Mouse (Mus musculus) forebrain, embryonic 13.5 days (tissue): Measurements from ENCODE around the gene Ifitm10. TPM values are rescaled to one million over a fixed set of nuclear protein-coding genes. Genes with fewer than 3 reads are reported as not detected.

Source experiments
- ATAC-seq: fragments of 200-750 bp; cut with Nextera tagmentation; 2 replicates; pipeline ENCODE4 v1.8.0; 2017
- H3K27ac ChIP-seq: fragments of 300-500 bp; sonication (generic); 2 replicates; pipeline ENCODE4 v1.5.1; 2015; ENCODE audit warnings: inconsistent platforms, mild to moderate bottlenecking, moderate library complexity
- H3K27me3 ChIP-seq: fragments of 300-500 bp; sonication (generic); 2 replicates; pipeline ENCODE4 v1.6.1; 2015; ENCODE audit warnings: mild to moderate bottlenecking, inconsistent platforms
- H3K36me3 ChIP-seq: fragments of 300-500 bp; sonication (generic); 2 replicates; pipeline ENCODE4 v1.6.1; 2015; ENCODE audit warnings: mild to moderate bottlenecking, inconsistent platforms; ENCODE audit not compliant: poor library complexity, severe bottlenecking
- H3K4me1 ChIP-seq: fragments of 300-500 bp; sonication (generic); 2 replicates; pipeline ENCODE4 v1.6.1; 2015; ENCODE audit warnings: inconsistent platforms
- H3K4me2 ChIP-seq: fragments of 300-500 bp; sonication (generic); 2 replicates; pipeline ENCODE4 v1.6.1; 2015; ENCODE audit warnings: inconsistent platforms, mild to moderate bottlenecking, moderate library complexity
- H3K4me3 ChIP-seq: fragments of 300-500 bp; sonication (generic); 2 replicates; pipeline ENCODE4 v1.5.1; 2015; ENCODE audit warnings: mild to moderate bottlenecking, inconsistent platforms
- H3K9ac ChIP-seq: fragments of 300-500 bp; sonication (generic); 2 replicates; pipeline ENCODE4 v1.6.1; 2015; ENCODE audit warnings: mild to moderate bottlenecking, inconsistent platforms
- H3K9me3 ChIP-seq: fragments of 300-500 bp; sonication (generic); replicated peaks from 2 replicates; pipeline ENCODE4 v1.6.1; 2016; ENCODE audit warnings: inconsistent platforms
- WGBS: fragments of 180-500 bp; shearing (Covaris S2); methylation state at CpG from one replicate; pipeline ENCODE4 v1.1.7; 2015; 5-methylcytosine and 5-hydroxymethylcytosine counted together
- polyA plus RNA-seq: library from polyadenylated mRNA; unstranded; fragments of >200 nt; fragmentation: Nextera tagmentation; extraction: Ambion mirVana; gene quantifications from 2 replicates; pipeline ENCODE4 v1.2.1, GENCODE M21; 2015

Gene Ifitm10
- polyA plus RNA-seq, 1 experiment from 2014 or later, result 0.96 TPM

- no peak overlapping the region for H3K27ac ChIP-seq
- 3% methylated on average over 7 of the region's 7 CpGs for WGBS
- no peaks in the 10 kb centered on the region for H3K9me3 ChIP-seq
- no peak overlapping the region for H3K9ac ChIP-seq
- no peak overlapping the region for H3K4me2 ChIP-seq
- peaks cover 10% of the 10 kb centered on the region for H3K4me1 ChIP-seq
- no peak overlapping the region for H3K4me3 ChIP-seq
- ATAC-seq, result no peak
- no peaks in the 10 kb centered on the region for H3K36me3 ChIP-seq
- H3K27me3 ChIP-seq, result no peaks in the 10 kb centered on the region
Measured at GRCm38 (mm10) chr7:142400750-142401142, 27.2 kb upstream of the Ifitm10 start.

GRCm38 (mm10) chr7:142400112-142400749 is 26.7 kb upstream of the Ifitm10 start:
- 46% methylated on average over 7 of the region's 7 CpGs for WGBS
- Histone ChIP-seq H3K4me3 (no peak overlapping the region), H3K4me2 (no peak overlapping the region), H3K27ac (no peak overlapping the region), H3K9ac (no peak overlapping the region), H3K9me3 (no peaks in the 10 kb centered on the region), H3K4me1 (peaks cover 10% of the 10 kb centered on the region), H3K36me3 (no peaks in the 10 kb centered on the region), H3K27me3 (no peaks in the 10 kb centered on the region)
- no peak for ATAC-seq

DNA sequence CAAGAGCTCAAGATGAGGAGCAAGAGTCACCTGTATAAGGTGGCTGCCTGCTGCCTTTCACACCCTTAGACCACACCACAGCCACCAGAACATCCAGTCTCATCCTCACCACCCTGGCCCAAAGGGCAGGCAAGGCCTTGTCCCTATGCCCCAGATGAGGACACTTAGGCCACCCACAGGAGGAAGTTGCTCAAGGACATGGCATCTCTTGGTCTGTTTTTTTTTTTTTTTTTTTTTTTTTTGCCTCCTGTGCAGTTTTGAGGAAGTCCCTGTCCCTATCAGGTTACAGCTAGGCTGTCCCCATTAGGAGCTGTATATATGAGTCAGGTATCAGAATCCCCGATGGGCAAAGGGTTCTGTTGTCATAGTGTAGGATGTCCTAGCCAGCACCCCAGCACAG is 25.7 kb upstream of the Ifitm10 start:
- ATAC-seq, result no peak
- peaks cover 10% of the 10 kb centered on the region for H3K4me1 ChIP-seq
- H3K4me2 ChIP-seq, result no peak overlapping the region
- no peaks in the 10 kb centered on the region for H3K9me3 ChIP-seq
- no peak overlapping the region for H3K9ac ChIP-seq
- WGBS, result 92% methylated on average over 1 of the region's 1 CpGs
- H3K4me3 ChIP-seq, result no peak overlapping the region
- H3K27ac ChIP-seq, result no peak overlapping the region
- no peaks in the 10 kb centered on the region for H3K27me3 ChIP-seq
- H3K36me3 ChIP-seq, result no peaks in the 10 kb centered on the region

DNA sequence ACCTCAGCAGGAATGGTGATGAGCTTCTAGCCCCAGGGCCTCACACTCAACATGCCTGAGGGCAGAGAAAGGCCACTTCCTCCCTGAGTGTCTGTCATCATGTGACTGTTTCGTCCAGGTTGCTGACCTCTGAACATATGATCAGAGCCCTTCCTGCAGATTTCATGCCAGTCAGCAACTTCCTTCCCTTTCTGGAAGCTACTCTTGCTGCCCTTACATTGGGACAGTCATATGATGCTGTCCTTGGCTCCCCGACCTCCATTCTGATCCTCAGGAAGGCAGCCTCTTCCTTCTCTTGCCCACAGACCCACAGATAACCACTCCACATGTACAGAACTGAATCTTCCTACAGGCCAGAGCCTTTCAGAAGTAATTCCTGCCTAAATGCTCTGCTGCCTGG is 24.5 kb upstream of the Ifitm10 start:
- no peak overlapping the region for H3K4me3 ChIP-seq
- no peak overlapping the region for H3K9ac ChIP-seq
- WGBS, result 67% methylated on average over 2 of the region's 2 CpGs
- no peak overlapping the region for H3K4me2 ChIP-seq
- ATAC-seq, result no peak
- H3K4me1 ChIP-seq, result peaks cover 10% of the 10 kb centered on the region
- no peaks in the 10 kb centered on the region for H3K9me3 ChIP-seq
- no peaks in the 10 kb centered on the region for H3K27me3 ChIP-seq
- no peaks in the 10 kb centered on the region for H3K36me3 ChIP-seq
- no peak overlapping the region for H3K27ac ChIP-seq

DNA sequence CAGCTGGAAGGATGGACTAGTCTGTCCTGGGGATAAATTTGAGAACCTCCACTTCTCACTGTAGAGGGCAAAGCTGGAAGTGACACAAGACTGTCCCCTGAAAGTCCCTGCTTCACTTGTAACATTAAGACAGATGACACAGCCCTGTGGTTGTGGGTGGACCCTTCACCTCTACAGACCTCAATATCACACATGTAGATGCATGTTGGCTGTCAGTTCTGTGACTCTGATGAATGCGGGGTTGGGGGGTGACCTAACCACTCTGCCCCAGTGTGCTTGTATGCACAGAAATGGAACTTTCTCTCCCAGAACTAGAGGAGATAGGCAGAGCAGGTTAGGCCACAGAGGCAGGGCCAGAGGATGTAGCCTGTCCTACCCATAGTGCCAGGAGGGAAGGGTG is 23.1 kb upstream of the Ifitm10 start:
- 86% methylated on average over 1 of the region's 1 CpGs for WGBS
- Histone ChIP-seq H3K9ac (no peak overlapping the region), H3K27ac (no peak overlapping the region), H3K9me3 (no peaks in the 10 kb centered on the region), H3K4me1 (peaks cover 10% of the 10 kb centered on the region), H3K27me3 (no peaks in the 10 kb centered on the region), H3K36me3 (no peaks in the 10 kb centered on the region), H3K4me3 (no peak overlapping the region), H3K4me2 (no peak overlapping the region)
- ATAC-seq, result no peak

- ATAC-seq, result no peak
- Histone ChIP-seq H3K9me3 (no peaks in the 10 kb centered on the region), H3K36me3 (no peaks in the 10 kb centered on the region), H3K27me3 (0 out of 2 replicates have a peak, but pooled peaks cover 5% of the 10 kb centered on the region), H3K27ac (no peak overlapping the region), H3K4me3 (no peak overlapping the region), H3K9ac (no peak overlapping the region), H3K4me2 (no peak overlapping the region), H3K4me1 (peaks cover 2% of the 10 kb centered on the region)
- 89% methylated on average over 4 of the region's 4 CpGs for WGBS
Measured at GRCm38 (mm10) chr7:142395472-142395871, 21.9 kb upstream of the Ifitm10 start.

- Histone ChIP-seq H3K9me3 (no peaks in the 10 kb centered on the region), H3K27ac (no peak overlapping the region), H3K4me1 (no peaks in the 10 kb centered on the region), H3K4me2 (no peak overlapping the region), H3K27me3 (0 out of 2 replicates have a peak, but pooled peaks cover 5% of the 10 kb centered on the region), H3K4me3 (no peak overlapping the region), H3K9ac (no peak overlapping the region), H3K36me3 (no peaks in the 10 kb centered on the region)
- 77% methylated on average over 6 of the region's 6 CpGs for WGBS
- ATAC-seq, result no peak
Measured at GRCm38 (mm10) chr7:142394261-142395190, 21.0 kb upstream of the Ifitm10 start.

DNA sequence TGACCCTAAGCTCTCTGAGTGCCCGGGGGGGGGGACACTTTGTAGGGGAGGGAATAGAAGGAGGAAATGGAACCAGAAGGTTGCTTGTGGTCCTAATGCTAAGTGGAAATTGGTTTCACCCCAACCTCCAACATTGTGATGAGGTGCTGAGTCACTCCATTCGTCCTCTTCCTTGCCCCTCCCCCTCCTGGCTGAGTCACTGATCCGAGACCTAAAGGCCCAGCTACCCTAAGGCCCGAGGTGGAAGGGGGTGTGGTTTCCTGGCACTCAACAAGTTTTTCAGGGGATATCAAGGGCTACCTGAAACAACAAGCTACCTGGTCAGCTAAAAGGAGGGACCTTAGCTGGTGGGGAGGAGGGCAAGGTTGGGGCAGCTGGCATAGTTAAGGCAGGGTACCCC is 19.6 kb upstream of the Ifitm10 start:
- 25% methylated on average over 4 of the region's 4 CpGs for WGBS
- H3K4me3 ChIP-seq, result no peak overlapping the region
- H3K27ac ChIP-seq, result no peak overlapping the region
- H3K9ac ChIP-seq, result no peak overlapping the region
- no peak overlapping the region for H3K4me2 ChIP-seq
- H3K36me3 ChIP-seq, result no peaks in the 10 kb centered on the region
- H3K9me3 ChIP-seq, result no peaks in the 10 kb centered on the region
- 0 out of 2 replicates have a peak, but pooled peaks cover 2% of the 10 kb centered on the region for H3K4me1 ChIP-seq
- 0 out of 2 replicates have a peak, but pooled peaks cover 5% of the 10 kb centered on the region for H3K27me3 ChIP-seq
- no peak for ATAC-seq

DNA sequence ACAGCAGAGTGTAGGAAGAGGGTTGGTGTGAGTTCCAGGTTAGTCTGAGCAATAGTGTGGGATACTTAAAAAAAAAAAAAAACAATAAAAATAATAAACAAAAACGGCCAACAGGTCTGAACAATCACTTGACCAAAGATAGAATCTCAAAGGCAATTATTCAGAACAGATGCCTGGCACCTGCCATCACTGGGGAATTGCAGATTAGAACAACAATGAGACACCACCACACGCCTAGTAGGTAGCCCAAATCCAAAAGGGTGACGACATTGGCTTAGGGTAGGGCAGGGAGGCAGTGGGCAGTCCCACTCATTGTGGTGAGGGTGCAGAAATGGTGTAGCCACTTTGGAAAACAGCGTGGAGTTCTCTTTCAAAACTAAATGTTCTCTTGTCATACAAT is 18.1 kb upstream of the Ifitm10 start:
- H3K36me3 ChIP-seq, result no peaks in the 10 kb centered on the region
- H3K9me3 ChIP-seq, result no peaks in the 10 kb centered on the region
- H3K4me3 ChIP-seq, result no peak overlapping the region
- WGBS, result 58% methylated on average over 4 of the region's 4 CpGs
- no peak for ATAC-seq
- peaks cover 10% of the 10 kb centered on the region for H3K4me1 ChIP-seq
- H3K27me3 ChIP-seq, result 0 out of 2 replicates have a peak, but pooled peaks cover 5% of the 10 kb centered on the region
- H3K4me2 ChIP-seq, result no peak overlapping the region
- H3K27ac ChIP-seq, result no peak overlapping the region
- H3K9ac ChIP-seq, result no peak overlapping the region

- no peak overlapping the region for H3K9ac ChIP-seq
- 0 out of 2 replicates have a peak, but pooled peaks cover 5% of the 10 kb centered on the region for H3K27me3 ChIP-seq
- no peak for ATAC-seq
- H3K36me3 ChIP-seq, result no peaks in the 10 kb centered on the region
- H3K4me3 ChIP-seq, result no peak overlapping the region
- H3K4me2 ChIP-seq, result no peak overlapping the region
- no peak overlapping the region for H3K27ac ChIP-seq
- H3K4me1 ChIP-seq, result peaks cover 15% of the 10 kb centered on the region
- WGBS, result 72% methylated on average over 3 of the region's 3 CpGs
- H3K9me3 ChIP-seq, result no peaks in the 10 kb centered on the region
Measured at GRCm38 (mm10) chr7:142391108-142391507, 17.6 kb upstream of the Ifitm10 start.

- Histone ChIP-seq H3K36me3 (peaks cover 5% of the 10 kb centered on the region; the same call in 1 of the 2 replicates), H3K4me1 (peaks cover 21% of the 10 kb centered on the region), H3K9ac (no peak overlapping the region), H3K4me2 (no peak overlapping the region), H3K27me3 (0 out of 2 replicates have a peak, but pooled peaks cover 5% of the 10 kb centered on the region), H3K9me3 (no peaks in the 10 kb centered on the region), H3K4me3 (no peak overlapping the region), H3K27ac (no peak overlapping the region)
- ATAC-seq, result no peak
- WGBS, result 83% methylated on average over 3 of the region's 3 CpGs
Measured at GRCm38 (mm10) chr7:142389961-142390650, 16.6 kb upstream of the Ifitm10 start.

DNA sequence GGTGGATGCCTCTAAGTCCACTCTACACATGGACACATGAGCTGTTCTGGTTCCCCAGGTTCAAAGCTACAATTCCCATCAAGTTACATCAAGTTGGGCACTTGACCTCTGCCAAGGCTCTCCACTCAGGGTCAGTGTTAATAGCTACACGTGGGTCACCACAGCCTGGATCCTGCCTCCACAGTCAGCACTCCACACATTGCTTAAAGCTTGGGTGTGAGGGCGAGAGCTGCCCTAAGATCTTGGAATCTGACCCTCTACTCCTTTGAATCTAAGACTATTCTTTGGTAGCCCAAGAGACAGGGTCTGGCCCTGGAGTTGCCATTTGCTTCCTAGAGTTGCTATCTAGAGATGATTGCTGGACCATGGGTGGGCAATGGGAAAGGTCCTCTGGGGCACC is 15.2 kb upstream of the Ifitm10 start:
- WGBS, result 100% methylated on average over 2 of the region's 2 CpGs
- Histone ChIP-seq H3K4me3 (no peak overlapping the region), H3K27ac (no peak overlapping the region), H3K9ac (no peak overlapping the region), H3K9me3 (no peaks in the 10 kb centered on the region), H3K4me2 (no peak overlapping the region), H3K4me1 (peaks cover 21% of the 10 kb centered on the region), H3K36me3 (peaks cover 19% of the 10 kb centered on the region), H3K27me3 (0 out of 2 replicates have a peak, but pooled peaks cover 5% of the 10 kb centered on the region)
- no peak for ATAC-seq
